Mouse (Mus musculus): Measurements from ENCODE around the gene Adamts12.

GRCm38 (mm10) chr15:11041229-11041628 lies 23.4 kb upstream of the Adamts12 start:
- TF ChIP-seq CTCF (IDR thresholded peaks at IDR 0.05; ENCODE audit: borderline replicate concordance, insufficient read depth, low read depth, low read length) (no peak), POLR2A (IDR thresholded peaks at IDR 0.05; ENCODE audit: borderline replicate concordance, insufficient read depth, low read length) (no peak)

All from cerebellum, adult 2 months (tissue).